Mouse (Mus musculus): ENCODE measurements at regions not wholly inside any gene's neighbourhood (a gene's known extent, or its start where the extent isn't known, plus 50 kb on each side); places are given as distances from the start of the nearest gene placed in this dataset.

DNA sequence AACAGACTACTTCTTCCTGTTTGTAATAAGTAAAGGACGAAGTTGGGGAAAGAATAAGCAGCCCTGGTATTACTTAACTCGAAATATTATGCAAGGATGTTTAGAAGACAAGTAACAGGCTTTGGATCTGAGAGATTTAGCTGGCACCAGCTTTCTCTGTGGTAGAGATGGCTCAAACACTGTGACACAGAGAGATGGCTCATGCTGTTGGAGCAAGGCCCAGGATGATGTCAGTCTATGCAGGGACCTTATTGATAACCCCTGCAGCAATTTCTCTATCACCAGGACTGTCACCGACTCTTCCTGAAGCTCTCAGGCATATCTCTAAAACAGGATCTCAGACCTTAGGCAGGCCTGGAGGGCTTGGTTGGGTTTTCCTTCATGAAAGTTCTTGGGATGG lies 254.7 kb downstream of the Pik3r1 start:
- ATAC-seq (replicated peaks; ENCODE audit: poor library complexity): no peak

DNA sequence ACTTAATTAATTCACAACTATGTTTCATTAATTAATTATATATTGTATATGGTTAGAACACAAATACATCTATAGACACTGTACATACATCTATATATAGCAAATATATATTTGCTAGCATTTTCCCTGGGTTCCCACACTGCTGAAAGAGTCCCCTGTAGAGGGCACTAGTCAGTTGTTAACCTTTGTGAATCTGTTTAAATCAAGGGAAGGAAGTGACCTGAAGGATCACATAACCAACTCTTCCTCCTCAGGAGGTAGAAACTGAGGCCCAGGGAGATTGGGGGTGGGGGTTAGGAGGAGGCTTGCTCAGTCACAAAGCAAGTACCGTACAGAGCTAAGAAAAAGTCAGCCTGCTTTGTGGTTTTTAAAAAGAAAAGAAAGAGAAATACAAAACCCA lies 258.1 kb downstream of the Pik3r1 start:
- ATAC-seq (replicated peaks; ENCODE audit: poor library complexity): peak; percentile 81

DNA sequence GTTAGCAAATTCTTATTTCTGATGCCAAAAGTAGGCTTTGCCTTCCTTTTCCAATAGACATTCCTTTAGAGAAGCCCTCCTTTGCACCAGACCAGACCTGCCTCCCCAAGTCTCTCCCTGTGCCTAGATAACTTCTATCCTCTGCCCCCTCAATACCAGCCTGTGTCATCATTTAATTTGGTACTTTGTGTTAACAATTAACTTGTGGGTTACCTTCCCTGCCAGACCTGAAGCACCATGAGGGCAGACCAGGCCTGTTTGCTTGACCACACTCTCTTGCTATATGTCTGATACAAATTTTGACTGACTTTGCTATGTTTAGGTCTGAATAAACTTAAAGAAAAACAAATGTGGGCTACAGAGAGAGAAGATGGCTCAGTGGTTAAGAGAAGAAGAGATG lies 259.7 kb downstream of the Pik3r1 start:
- ATAC-seq (replicated peaks; ENCODE audit: poor library complexity): no peak

DNA sequence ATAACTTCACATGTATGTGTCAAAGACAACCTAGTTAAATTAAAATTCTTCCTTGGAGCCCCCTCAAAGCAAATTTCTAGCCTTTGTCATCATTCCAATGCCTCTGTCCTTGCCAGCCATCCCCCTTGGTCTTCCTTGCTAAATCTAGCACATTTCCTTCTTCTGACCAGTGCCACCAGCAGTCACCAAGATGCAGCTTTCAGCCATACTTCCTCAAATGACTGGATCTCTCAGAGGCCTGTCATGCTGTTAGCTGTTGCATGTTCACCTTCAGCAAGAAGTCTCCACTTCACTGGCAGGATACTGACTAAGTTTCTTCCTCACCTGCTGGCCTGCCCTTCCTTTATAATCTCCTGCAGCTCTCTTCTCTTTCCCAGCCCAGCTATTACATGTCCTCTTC lies 261.3 kb downstream of the Pik3r1 start:
- peak; percentile 53 for ATAC-seq (replicated peaks; ENCODE audit: poor library complexity)

DNA sequence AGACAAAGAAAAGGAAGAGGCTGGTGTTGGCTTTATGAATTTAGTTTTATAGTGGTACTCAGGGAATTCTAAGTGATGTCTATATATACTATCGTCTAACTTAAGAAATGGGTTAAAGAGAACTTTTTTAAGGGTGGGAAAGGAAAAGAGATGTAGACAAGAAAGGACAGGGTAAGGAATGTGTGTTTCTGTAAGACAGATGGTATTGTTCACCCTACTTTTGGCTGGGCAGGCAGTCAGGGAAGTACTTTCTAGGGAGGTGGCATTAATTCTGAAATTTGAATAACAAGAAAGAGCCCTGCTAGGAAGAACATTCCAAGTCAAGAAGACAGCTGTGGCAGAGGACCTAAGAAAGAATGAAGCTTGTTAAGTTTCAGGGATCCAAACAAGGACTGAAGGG lies 263.0 kb downstream of the Pik3r1 start:
- ATAC-seq (replicated peaks; ENCODE audit: poor library complexity): no peak

DNA sequence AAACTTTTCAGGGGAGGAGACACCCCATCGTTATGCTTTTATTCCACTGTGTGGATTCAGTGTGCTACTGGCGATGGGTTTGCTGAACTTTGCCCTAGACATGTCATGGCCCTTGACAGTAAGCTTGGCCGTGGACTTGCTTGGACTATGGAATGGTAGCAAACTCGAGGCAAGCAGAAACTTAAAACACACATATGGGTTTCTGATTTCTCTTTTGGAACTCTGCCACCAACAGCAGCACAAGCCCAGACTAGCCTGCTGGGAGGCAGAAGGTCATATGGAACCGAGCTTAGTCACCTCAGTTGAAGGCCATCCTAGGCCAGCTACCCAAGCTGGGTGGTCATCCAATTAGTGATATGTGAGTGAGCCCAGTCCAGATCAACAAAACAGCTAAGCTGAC lies 263.8 kb downstream of the Pik3r1 start:
- no peak for ATAC-seq (replicated peaks; ENCODE audit: poor library complexity)

DNA sequence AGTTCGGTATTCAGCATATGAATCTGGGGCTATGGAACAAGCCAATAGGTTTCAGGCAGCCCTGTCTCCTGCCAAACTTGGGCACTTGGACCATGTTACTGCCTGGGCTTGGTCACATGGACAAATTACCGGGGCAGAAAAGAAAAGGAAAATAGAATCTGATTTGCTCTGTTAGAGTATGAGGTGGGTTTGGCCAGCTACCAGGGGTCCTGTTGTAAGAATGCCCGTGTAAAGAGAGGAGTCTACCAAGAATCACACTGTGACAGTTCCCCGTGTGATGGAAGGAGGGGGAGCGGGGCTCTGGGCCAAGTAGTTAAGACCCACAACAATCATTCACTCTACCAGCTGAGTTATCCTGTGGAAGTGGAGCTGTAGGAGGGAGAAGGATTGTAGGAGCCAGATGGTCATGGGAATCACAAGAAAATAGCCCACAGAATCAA lies 266.2 kb downstream of the Pik3r1 start:
- ATAC-seq (replicated peaks; ENCODE audit: poor library complexity): no peak

DNA sequence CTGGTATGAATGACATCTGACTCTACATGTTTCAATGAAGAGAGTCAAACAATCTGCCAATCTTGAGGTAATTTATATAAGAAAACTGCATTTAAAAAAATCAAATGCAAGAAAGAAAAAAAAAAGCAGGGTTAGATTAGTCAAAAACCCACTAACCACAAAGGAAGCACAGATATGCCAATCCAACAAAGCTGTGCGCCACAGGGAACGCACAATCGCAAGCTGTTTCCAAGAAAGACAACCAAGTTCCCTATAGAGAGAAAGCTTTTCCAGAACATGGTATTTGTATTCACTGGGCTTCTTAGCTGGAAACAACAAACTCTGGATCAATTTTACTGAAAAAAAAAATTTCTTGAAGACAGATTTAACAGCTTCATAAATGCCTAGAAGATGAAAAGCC lies 267.0 kb downstream of the Pik3r1 start:
- ATAC-seq (replicated peaks; ENCODE audit: poor library complexity): peak; percentile 52; the same call in 1 of the 2 replicates

DNA sequence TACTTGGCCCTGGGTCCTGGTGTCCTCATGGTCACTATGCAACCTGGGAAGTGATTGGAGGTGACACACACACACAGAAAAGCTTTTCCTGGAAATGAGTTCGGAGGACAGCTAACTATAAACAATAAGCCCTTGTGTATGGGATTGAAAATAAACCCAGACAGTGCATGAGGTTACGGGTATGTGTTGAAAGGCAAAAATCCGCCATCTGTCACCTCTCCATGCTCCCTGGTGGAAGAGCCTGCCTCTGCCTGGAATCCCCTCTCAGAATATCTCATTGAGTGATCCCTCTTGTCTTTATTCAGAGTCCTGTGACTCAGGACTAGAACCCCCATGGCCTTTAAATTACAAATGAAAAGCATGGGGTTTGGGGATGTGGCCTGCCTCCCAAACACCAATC lies 276.2 kb downstream of the Pik3r1 start:
- no peak for ATAC-seq (replicated peaks; ENCODE audit: poor library complexity)

DNA sequence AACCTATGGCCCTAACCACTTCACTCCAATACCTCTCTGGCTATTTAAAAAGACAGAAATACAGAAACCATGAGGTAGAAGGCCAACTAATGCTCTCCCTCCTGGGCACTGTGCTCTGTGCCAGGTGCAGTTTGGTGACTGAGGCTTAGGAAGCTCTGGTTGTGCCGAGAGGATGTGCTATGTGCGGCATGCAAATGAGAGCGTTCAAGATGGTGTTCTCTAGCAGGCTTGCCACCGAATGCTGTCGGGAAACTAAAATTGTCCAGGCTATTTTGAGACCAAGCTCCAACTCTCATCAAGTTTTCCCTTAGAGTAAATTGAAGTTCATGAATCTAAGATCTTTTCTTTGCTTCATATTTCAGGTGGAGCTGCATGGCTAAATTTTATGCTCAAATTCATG lies 277.1 kb downstream of the Pik3r1 start:
- no peak for ATAC-seq (replicated peaks; ENCODE audit: poor library complexity)

DNA sequence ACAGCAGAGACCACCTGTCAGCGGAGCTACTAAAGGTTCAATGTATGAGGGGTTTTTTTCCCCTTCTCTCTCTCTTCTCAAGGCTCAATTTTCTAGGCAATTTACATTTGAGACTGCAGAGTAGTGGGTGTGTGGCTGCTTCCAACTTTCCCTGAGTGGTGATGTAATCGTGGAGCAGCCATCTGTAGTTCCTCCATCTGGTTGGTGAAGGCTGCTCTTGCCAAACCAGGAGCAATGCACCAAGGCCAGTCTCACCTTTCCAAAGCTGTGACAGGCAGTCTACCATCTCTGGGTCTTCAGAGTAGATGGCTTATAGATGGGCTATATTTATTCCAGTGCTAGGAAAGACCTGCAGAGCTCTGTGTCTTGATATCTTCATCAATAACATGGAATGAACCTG lies 280.4 kb downstream of the Pik3r1 start:
- ATAC-seq (replicated peaks; ENCODE audit: poor library complexity): no peak

DNA sequence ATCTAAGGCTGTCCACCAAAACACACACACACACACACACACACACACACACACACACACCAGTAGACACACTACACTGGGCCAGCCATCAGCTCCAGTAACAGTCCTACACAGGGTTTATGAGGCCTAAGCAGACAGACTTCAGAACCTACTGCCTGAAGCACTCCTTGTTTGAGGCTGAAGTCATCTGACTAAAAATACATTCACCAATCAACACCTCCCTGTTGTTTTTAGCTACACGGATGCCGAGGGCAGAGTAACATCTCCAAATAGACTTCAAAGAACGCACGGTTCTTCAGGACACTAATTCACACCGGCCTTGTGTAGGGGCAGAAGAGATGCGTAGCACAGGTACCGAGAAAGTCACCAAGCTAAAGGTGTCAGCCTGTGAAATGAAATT lies 282.2 kb downstream of the Pik3r1 start:
- no peak for ATAC-seq (replicated peaks; ENCODE audit: poor library complexity)

DNA sequence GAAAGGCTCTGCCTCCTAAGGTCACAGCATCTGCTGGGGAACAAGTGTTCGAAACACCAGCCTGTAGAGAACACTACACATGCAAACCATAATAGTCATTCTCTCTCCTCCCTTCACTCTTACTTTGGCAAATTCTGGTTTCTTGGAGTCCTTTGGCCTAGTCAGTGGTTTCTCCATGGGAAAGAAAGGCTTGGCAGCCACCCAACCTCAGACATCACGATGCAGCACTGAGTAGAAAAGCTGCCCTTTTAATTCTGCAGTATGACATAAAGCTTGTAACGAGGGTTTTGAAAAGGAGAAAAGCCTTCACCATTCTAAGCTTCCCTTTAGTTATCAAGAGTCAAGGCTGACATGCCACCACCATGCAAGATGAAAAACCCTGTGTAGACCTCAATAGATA lies 284.2 kb downstream of the Pik3r1 start:
- ATAC-seq (replicated peaks; ENCODE audit: poor library complexity): no peak

DNA sequence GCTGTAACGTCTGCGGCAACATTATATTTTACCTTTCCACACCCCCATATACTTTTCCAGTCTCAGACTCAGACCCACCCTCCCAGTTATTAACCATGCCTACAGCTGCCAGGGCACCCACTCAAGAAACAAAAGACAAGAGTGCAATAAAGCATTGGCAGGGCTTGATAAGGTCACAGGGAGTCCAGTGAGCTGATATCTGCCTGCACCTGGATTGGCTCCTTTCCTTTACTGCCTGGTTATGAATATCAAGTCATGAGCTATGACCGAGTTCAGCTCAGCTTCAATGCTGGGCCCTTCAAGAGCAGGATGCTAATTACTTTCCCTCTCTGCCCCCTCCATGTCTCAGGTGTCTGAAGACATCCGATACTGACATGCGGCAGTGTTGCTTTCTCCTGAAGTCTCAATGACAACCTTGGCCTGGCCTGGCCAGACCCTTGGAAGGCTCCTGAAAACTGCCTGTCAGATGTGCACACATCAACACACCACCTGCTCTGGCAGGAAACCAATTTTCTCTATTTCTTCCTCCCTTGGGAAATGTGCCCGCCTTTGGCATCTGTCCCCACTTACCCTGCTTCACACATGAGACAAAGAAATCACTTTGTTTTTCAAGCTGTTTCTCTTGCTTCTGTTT lies 286.3 kb downstream of the Pik3r1 start:
- ATAC-seq (replicated peaks; ENCODE audit: poor library complexity): no peak

DNA sequence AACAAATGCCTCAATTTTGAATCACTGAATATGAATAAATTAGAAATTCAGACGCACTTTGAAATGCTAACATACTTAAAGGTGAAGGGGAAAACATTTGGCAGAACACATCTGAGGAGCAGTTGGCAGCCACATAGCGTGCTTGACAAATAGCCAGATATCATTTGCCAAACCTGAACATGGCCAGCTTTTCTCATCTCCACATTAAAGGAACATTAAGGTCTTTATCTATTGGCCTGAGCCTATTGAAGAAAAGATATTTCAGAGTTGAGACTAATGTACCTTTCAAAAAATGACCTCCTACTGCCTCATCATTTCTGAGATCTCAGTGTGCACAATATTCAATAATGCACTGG lies 288.7 kb downstream of the Pik3r1 start:
- ATAC-seq (replicated peaks; ENCODE audit: poor library complexity): no peak

DNA sequence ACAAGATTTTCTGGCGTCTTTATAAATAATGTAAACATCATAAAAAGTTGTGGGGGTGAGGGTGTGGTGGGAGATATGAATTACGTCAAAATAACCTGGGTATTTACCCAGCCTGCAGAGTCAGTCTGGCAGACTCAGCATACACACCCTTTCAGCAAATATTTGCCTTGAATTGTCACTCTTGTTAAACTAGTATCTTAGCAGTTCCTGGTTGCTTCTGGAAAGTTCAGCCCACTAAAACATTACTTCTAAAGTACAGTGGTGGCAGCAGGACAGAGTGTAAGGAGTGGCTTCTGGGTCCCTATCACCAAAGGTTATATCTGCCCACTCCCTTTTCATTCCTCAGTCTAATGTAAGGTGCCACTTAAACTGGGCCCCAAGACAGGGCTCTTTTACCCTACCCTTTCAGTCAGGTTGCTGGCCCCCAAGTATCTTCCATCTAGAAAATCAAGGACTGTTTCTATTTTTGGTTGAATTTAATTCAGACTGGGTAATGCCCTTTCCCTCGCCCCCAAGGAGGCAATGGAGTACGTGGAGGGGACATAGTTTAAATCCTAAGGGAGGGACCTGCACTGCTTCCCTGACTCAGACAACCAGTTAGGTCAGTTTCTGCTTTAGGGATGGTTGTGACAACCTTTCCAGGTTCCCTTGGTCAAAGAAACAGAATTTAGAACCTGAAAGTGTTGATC lies 289.3 kb downstream of the Pik3r1 start:
- no peak for ATAC-seq (replicated peaks; ENCODE audit: poor library complexity)

DNA sequence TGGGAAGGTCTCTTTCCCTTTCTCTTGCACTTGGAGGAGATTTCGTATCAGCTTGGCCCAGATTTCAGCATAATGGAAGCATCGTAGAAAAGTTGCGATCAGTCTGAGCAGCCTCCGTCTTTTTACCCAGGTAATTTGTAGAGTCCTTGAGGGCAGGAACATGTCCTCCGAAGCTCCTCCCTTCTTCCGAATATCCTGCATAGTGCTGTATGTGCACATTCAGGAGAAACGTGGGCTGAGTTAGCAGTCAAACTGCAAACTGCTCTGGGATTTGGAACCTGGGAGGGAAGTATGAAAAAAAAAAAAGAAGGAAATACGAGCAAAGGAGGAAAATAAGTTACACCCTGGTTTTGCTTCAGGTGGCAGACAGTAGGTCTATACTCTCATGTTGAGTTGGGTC lies 294.7 kb downstream of the Pik3r1 start:
- ATAC-seq (replicated peaks; ENCODE audit: poor library complexity): no peak

DNA sequence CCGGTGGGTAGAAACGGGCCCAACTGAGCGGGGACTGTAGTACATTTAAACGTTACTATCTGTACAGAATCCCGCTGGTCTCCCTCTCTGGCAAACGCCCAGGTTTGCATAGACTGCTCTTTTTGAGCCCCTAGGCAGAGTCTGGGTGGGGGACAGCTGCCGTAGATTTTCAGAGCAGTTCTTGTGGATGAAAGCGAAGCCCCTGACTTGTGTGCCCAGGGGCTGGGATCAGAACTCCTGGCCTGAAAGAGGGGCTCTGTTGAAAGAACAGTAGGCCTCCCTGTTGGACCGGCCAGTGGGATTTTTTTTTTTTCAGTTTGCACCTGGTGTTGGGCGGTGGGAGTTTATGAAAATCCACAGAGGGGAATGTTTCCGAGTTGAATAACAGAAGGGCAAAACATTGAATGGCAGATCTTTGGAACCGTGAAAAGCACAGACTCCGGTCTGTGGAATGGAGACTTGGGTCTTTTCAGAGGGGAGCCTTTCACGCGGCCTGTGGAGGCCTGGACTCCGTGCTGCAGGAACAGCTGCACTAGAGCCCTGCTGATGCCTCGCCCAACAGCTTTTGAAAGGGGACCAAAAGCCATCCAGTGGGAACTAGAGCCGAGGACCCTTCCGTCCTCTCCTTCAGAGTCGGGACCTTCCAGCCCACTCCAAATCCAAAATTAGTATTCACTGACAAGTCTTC lies 297.3 kb downstream of the Pik3r1 start:
- ATAC-seq (replicated peaks; ENCODE audit: poor library complexity): no peak

DNA sequence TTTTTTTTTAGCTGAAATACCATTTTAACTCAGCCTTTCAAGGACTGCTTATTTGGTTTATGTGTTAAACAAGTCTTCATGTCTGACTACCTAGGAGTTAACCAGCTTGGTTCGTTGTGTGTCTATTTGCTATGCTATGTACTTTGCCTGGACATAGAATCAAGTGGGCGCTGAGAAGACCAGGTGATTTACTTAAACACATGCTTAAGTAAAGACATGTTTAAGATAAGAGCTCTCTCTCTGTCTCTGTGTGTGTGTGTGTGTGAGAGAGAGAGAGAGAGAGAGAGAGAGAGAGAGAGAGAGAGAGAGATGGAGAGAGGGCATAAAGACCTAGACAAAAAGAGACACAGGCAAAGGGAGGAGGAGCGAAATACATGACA lies 302.3 kb downstream of the Pik3r1 start:
- ATAC-seq (replicated peaks; ENCODE audit: poor library complexity): no peak

DNA sequence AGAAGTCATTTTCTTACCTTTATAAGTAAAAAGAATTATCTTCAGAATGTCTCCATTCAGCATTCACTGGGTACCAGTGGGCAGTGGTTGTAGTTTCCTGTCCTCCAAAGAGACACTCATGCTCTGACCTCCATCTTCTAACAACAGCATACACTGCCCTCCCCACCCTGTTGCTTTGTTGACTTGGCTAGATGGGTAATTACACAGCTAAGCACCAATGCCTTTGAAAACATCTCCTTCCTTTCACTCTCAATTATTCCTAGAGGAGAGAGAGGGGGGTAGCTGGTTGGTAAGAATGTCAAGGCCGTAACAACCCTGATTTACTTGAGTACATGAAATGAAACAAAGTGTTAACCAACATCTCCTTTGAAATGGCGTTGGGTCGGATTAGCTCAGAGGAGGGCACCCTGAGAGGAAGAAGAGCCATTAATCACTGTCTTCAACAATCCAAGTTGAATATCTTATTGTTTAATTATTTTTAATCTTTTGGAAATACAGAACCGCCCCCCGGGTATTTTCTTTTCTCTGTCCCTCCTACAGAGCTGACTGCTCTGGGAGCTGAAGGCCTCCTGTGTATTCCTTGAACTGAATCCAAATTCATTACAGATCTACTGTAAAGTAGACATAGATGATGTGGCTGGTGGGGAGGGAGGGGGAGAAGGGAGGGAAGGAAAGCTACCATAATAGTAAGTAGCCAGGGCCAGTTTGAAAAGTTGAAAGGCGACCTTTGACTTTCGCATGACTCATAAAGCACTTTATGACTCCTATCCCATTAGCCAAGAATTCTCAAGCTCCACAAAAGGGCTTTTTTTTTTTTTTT lies 302.9 kb downstream of the Pik3r1 start:
- no peak for ATAC-seq (replicated peaks; ENCODE audit: poor library complexity)

DNA sequence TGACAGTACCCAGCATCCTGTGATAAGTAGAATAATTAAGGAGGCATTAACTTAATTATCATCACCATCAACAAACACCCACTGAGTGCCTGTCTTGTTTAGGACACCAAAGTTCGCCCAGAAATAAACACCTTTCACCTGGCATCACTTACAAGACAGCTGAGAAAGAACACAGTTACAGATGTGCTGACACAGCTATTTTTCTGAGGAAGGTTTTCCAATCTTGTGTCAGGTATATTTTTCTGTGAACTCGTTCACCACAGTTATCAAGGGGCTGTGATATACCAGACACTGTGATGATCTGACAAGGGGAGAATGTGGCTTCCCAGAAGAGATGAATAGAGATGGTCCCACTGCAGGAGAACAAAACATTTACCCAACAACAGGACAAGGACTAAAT lies 311.1 kb downstream of the Pik3r1 start:
- ATAC-seq (replicated peaks; ENCODE audit: poor library complexity): no peak

DNA sequence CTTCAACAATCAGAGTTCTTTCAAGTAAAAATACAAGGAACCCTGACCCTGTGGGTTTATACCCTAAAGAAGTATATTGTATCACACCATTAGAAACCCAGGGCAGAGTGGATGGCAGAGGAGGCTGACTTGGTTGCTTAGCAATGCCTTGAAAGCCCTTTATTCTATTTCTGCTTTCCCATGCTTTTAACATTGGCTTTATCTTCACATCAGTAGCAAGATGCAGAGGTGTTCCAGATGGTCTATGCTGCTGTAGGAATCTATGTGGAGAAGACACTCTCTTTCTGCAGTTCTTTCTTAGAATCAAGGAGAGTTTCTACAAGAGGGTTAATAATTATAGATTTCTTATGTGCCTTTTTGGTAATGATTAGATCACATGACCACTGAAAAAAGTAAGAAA lies 313.7 kb downstream of the Pik3r1 start:
- no peak for ATAC-seq (replicated peaks; ENCODE audit: poor library complexity)
